Mouse (Mus musculus): ENCODE data around the gene Stxbp4. TPM values are rescaled to one million over a fixed set of nuclear protein-coding genes. Genes with fewer than 3 reads are reported as not detected.
A peak's percentile ranks its signal among the peaks of the same experiment; 100 is the strongest.

The Stxbp4 gene
- polyA plus RNA-seq, 1 experiment from 2014 or later: 16.0 TPM

- no peak overlapping the region for H3K4me2 ChIP-seq (ENCODE audit: low read depth, low read length)
- no peak for ATAC-seq (ENCODE audit: insufficient read depth, low FRiP score)
- no peak overlapping the region for H3K27ac ChIP-seq (ENCODE audit: low read length)
- H3K27me3 ChIP-seq (ENCODE audit: control insufficient read depth, insufficient read depth, low read length): no peaks in the 10 kb centered on the region
- H3K4me1 ChIP-seq (ENCODE audit: control insufficient read depth, insufficient read depth, low read length): no peaks in the 10 kb centered on the region
- no peak overlapping the region for H3K9ac ChIP-seq (ENCODE audit: low read length)
- WGBS: 86% methylated on average over 1 of the region's 1 CpGs
- H3K36me3 ChIP-seq (ENCODE audit: control insufficient read depth, insufficient read depth, low read length): peaks cover 11% of the 10 kb centered on the region
- H3K9me3 ChIP-seq (replicated peaks; ENCODE audit: control insufficient read depth, low read length): no peaks in the 10 kb centered on the region
- H3K4me3 ChIP-seq (replicated peaks; ENCODE audit: low read length): no peak overlapping the region
Measured at GRCm38 (mm10) chr11:90590996-90591395, 46.9 kb downstream of the Stxbp4 start.

GRCm38 (mm10) chr11:90586203-90586602 lies 51.7 kb downstream of the Stxbp4 start:
- H3K36me3 ChIP-seq (ENCODE audit: control insufficient read depth, insufficient read depth, low read length): peaks cover 13% of the 10 kb centered on the region; the same call in 1 of the 2 replicates
- H3K9ac ChIP-seq (ENCODE audit: low read length): no peak overlapping the region
- no peak for ATAC-seq (ENCODE audit: insufficient read depth, low FRiP score)
- no peak overlapping the region for H3K4me3 ChIP-seq (replicated peaks; ENCODE audit: low read length)
- no peaks in the 10 kb centered on the region for H3K9me3 ChIP-seq (replicated peaks; ENCODE audit: control insufficient read depth, low read length)
- no peaks in the 10 kb centered on the region for H3K4me1 ChIP-seq (ENCODE audit: control insufficient read depth, insufficient read depth, low read length)
- no peak overlapping the region for H3K4me2 ChIP-seq (ENCODE audit: low read depth, low read length)
- 86% methylated on average over 8 of the region's 8 CpGs for WGBS
- no peaks in the 10 kb centered on the region for H3K27me3 ChIP-seq (ENCODE audit: control insufficient read depth, insufficient read depth, low read length)
- H3K27ac ChIP-seq (ENCODE audit: low read length): no peak overlapping the region

- no peaks in the 10 kb centered on the region for H3K4me1 ChIP-seq (ENCODE audit: control insufficient read depth, insufficient read depth, low read length)
- no peak for ATAC-seq (ENCODE audit: insufficient read depth, low FRiP score)
- H3K27ac ChIP-seq (ENCODE audit: low read length): no peak overlapping the region
- no peak overlapping the region for H3K4me3 ChIP-seq (replicated peaks; ENCODE audit: low read length)
- no peaks in the 10 kb centered on the region for H3K27me3 ChIP-seq (ENCODE audit: control insufficient read depth, insufficient read depth, low read length)
- H3K9me3 ChIP-seq (replicated peaks; ENCODE audit: control insufficient read depth, low read length): no peaks in the 10 kb centered on the region
- no peak overlapping the region for H3K9ac ChIP-seq (ENCODE audit: low read length)
- peaks cover 12% of the 10 kb centered on the region; the same call in 1 of the 2 replicates for H3K36me3 ChIP-seq (ENCODE audit: control insufficient read depth, insufficient read depth, low read length)
- 81% methylated on average over 2 of the region's 2 CpGs for WGBS
- H3K4me2 ChIP-seq (ENCODE audit: low read depth, low read length): no peak overlapping the region
Measured at GRCm38 (mm10) chr11:90585754-90586153, 52.1 kb downstream of the Stxbp4 start.

- ATAC-seq (ENCODE audit: insufficient read depth, low FRiP score): peak; percentile 80
- H3K36me3 ChIP-seq (ENCODE audit: control insufficient read depth, insufficient read depth, low read length): peaks cover 4% of the 10 kb centered on the region; the same call in 1 of the 2 replicates
- no peaks in the 10 kb centered on the region for H3K27me3 ChIP-seq (ENCODE audit: control insufficient read depth, insufficient read depth, low read length)
- H3K9me3 ChIP-seq (replicated peaks; ENCODE audit: control insufficient read depth, low read length): no peaks in the 10 kb centered on the region
- H3K4me2 ChIP-seq (ENCODE audit: low read depth, low read length): no peak overlapping the region
- H3K27ac ChIP-seq (ENCODE audit: low read length): peak overlapping the region; percentile 80; the same call in 1 of the 2 replicates
- H3K4me1 ChIP-seq (ENCODE audit: control insufficient read depth, insufficient read depth, low read length): peaks cover 9% of the 10 kb centered on the region; the same call in 1 of the 2 replicates
- no peak overlapping the region for H3K4me3 ChIP-seq (replicated peaks; ENCODE audit: low read length)
- no peak overlapping the region for H3K9ac ChIP-seq (ENCODE audit: low read length)
- WGBS: 55% methylated on average over 7 of the region's 7 CpGs
Measured at GRCm38 (mm10) chr11:90577057-90577780, 60.7 kb downstream of the Stxbp4 start.

GRCm38 (mm10) chr11:90576282-90576972 lies 61.5 kb downstream of the Stxbp4 start:
- Histone ChIP-seq H3K4me1 (ENCODE audit: control insufficient read depth, insufficient read depth, low read length) (peaks cover 9% of the 10 kb centered on the region; the same call in 1 of the 2 replicates), H3K27me3 (ENCODE audit: control insufficient read depth, insufficient read depth, low read length) (no peaks in the 10 kb centered on the region), H3K9me3 (replicated peaks; ENCODE audit: control insufficient read depth, low read length) (no peaks in the 10 kb centered on the region), H3K4me2 (ENCODE audit: low read depth, low read length) (no peak overlapping the region), H3K9ac (ENCODE audit: low read length) (no peak overlapping the region), H3K36me3 (ENCODE audit: control insufficient read depth, insufficient read depth, low read length) (peaks cover 4% of the 10 kb centered on the region; the same call in 1 of the 2 replicates), H3K27ac (ENCODE audit: low read length) (no peak overlapping the region), H3K4me3 (replicated peaks; ENCODE audit: low read length) (no peak overlapping the region)
- no peak for ATAC-seq (ENCODE audit: insufficient read depth, low FRiP score)
- 84% methylated on average over 8 of the region's 8 CpGs for WGBS

GRCm38 (mm10) chr11:90575491-90576048 lies 62.3 kb downstream of the Stxbp4 start:
- Histone ChIP-seq H3K4me1 (ENCODE audit: control insufficient read depth, insufficient read depth, low read length) (peaks cover 9% of the 10 kb centered on the region; the same call in 1 of the 2 replicates), H3K9me3 (replicated peaks; ENCODE audit: control insufficient read depth, low read length) (no peaks in the 10 kb centered on the region), H3K36me3 (ENCODE audit: control insufficient read depth, insufficient read depth, low read length) (peaks cover 4% of the 10 kb centered on the region; the same call in 1 of the 2 replicates), H3K9ac (ENCODE audit: low read length) (no peak overlapping the region), H3K27me3 (ENCODE audit: control insufficient read depth, insufficient read depth, low read length) (no peaks in the 10 kb centered on the region), H3K27ac (ENCODE audit: low read length) (no peak overlapping the region), H3K4me3 (replicated peaks; ENCODE audit: low read length) (no peak overlapping the region), H3K4me2 (ENCODE audit: low read depth, low read length) (no peak overlapping the region)
- 89% methylated on average over 7 of the region's 7 CpGs for WGBS
- no peak for ATAC-seq (ENCODE audit: insufficient read depth, low FRiP score)

- Histone ChIP-seq H3K4me2 (ENCODE audit: low read depth, low read length) (no peak overlapping the region), H3K36me3 (ENCODE audit: control insufficient read depth, insufficient read depth, low read length) (peaks cover 4% of the 10 kb centered on the region; the same call in 1 of the 2 replicates), H3K27me3 (ENCODE audit: control insufficient read depth, insufficient read depth, low read length) (no peaks in the 10 kb centered on the region), H3K9ac (ENCODE audit: low read length) (no peak overlapping the region), H3K4me3 (replicated peaks; ENCODE audit: low read length) (no peak overlapping the region), H3K4me1 (ENCODE audit: control insufficient read depth, insufficient read depth, low read length) (no peaks in the 10 kb centered on the region), H3K27ac (ENCODE audit: low read length) (no peak overlapping the region), H3K9me3 (replicated peaks; ENCODE audit: control insufficient read depth, low read length) (no peaks in the 10 kb centered on the region)
- ATAC-seq (ENCODE audit: insufficient read depth, low FRiP score): peak; percentile 58; the same call in 1 of the 2 replicates
- WGBS: 62% methylated on average over 2 of the region's 2 CpGs
Measured at GRCm38 (mm10) chr11:90570646-90571259, 67.1 kb downstream of the Stxbp4 start.

- Histone ChIP-seq H3K9me3 (replicated peaks; ENCODE audit: control insufficient read depth, low read length) (no peaks in the 10 kb centered on the region), H3K4me2 (ENCODE audit: low read depth, low read length) (no peak overlapping the region), H3K4me1 (ENCODE audit: control insufficient read depth, insufficient read depth, low read length) (peaks cover 4% of the 10 kb centered on the region; the same call in 1 of the 2 replicates), H3K9ac (ENCODE audit: low read length) (no peak overlapping the region), H3K27ac (ENCODE audit: low read length) (no peak overlapping the region), H3K27me3 (ENCODE audit: control insufficient read depth, insufficient read depth, low read length) (no peaks in the 10 kb centered on the region), H3K4me3 (replicated peaks; ENCODE audit: low read length) (no peak overlapping the region), H3K36me3 (ENCODE audit: control insufficient read depth, insufficient read depth, low read length) (no peaks in the 10 kb centered on the region)
- peak; percentile 78; the same call in 1 of the 2 replicates for ATAC-seq (ENCODE audit: insufficient read depth, low FRiP score)
- 34% methylated on average over 9 of the region's 9 CpGs for WGBS
Measured at GRCm38 (mm10) chr11:90558359-90559047, 79.4 kb downstream of the Stxbp4 start.

Data from stomach, embryonic 16.5 days (tissue).